Mouse (Mus musculus) CH12.LX (cell line): Measurements from ENCODE around the gene Ica1l. TPM values are rescaled to one million over a fixed set of nuclear protein-coding genes. Genes with fewer than 3 reads are reported as not detected.

Experiments used
- DNase-seq: peaks from one replicate; pipeline ENCODE4 v3.0.0-alpha.2; 2013; ENCODE audit errors: extremely low read depth
- H3K27ac ChIP-seq: 2 replicates; pipeline ENCODE4 v1.5.1; 2012; ENCODE audit warnings: low read depth, mild to moderate bottlenecking, control low read depth, moderate library complexity; ENCODE audit not compliant: insufficient read depth
- H3K27me3 ChIP-seq: replicated peaks from 2 replicates; pipeline ENCODE3; 2012; ENCODE audit warnings: inconsistent platforms
- H3K36me3 ChIP-seq, 2 experiments: replicated peaks in 1 of 2; 2 replicates each; pipeline versions ENCODE3 to v1.6.1; 2012; ENCODE audit warnings: inconsistent platforms in 1 of 2, low read length in 1 of 2, mild to moderate bottlenecking in 1 of 2, mixed read lengths in 1 of 2, moderate library complexity in 1 of 2; ENCODE audit not compliant: control insufficient read depth in 1 of 2, insufficient read depth in 1 of 2
- H3K4me1 ChIP-seq, 2 experiments: 2 replicates each; pipeline ENCODE4 v1.6.1; 2012; ENCODE audit warnings: inconsistent platforms in 1 of 2, moderate library complexity in 1 of 2; ENCODE audit not compliant: insufficient read depth in 2 of 2, control insufficient read depth in 1 of 2
- H3K4me2 ChIP-seq: 2 replicates; pipeline ENCODE4 v1.6.1; 2012; ENCODE audit warnings: low read depth, mild to moderate bottlenecking, control low read depth; ENCODE audit not compliant: poor library complexity, insufficient read depth, severe bottlenecking
- H3K4me3 ChIP-seq, 3 experiments: fragments of 150-350 bp in 1 of 3; sonication (generic) in 1 of 3; replicated peaks in 1 of 3; 2 replicates each; pipeline versions ENCODE3 to v1.5.1; 2011 to 2012; ENCODE audit warnings: low read depth in 2 of 3, low read length in 2 of 3, mild to moderate bottlenecking in 2 of 3, moderate library complexity in 2 of 3, control low read depth in 1 of 3, improper control_type of control experiment in 1 of 3, inconsistent platforms in 1 of 3, mixed read lengths in 1 of 3; ENCODE audit not compliant: poor library complexity in 1 of 3
- H3K79me2 ChIP-seq: replicated peaks from 2 replicates; pipeline ENCODE4 v1.6.1; 2012; ENCODE audit warnings: mild to moderate bottlenecking, moderate library complexity; ENCODE audit not compliant: control insufficient read depth, poor library complexity, insufficient read depth, severe bottlenecking; ENCODE audit errors: extremely low read depth
- H3K9ac ChIP-seq: 2 replicates; pipeline ENCODE4 v1.6.1; 2012; ENCODE audit warnings: low read depth, mild to moderate bottlenecking, control low read depth, moderate library complexity; ENCODE audit not compliant: insufficient read depth
- H3K9me3 ChIP-seq: replicated peaks from 2 replicates; pipeline ENCODE3; 2012; ENCODE audit warnings: low read length, inconsistent platforms, mixed read lengths
- EP300 ChIP-seq: IDR thresholded peaks from 2 replicates; pipeline ENCODE4 v1.6.1; 2011; ENCODE audit warnings: low read length, improper control_type of control experiment
- ETS1 ChIP-seq: conservative IDR thresholded peaks from 2 replicates; pipeline ENCODE4 v1.6.1; 2012; ENCODE audit warnings: low read depth, mild to moderate bottlenecking, inconsistent platforms, low read length, improper control_type of control experiment, moderate library complexity
- IRF4 ChIP-seq: IDR thresholded peaks from 2 replicates; pipeline ENCODE4 v1.6.1; 2014; ENCODE audit warnings: low read depth, mild to moderate bottlenecking, inconsistent platforms, low read length, improper control_type of control experiment
- JUN ChIP-seq: IDR thresholded peaks from 2 replicates; pipeline ENCODE4 v1.6.1; 2011; ENCODE audit warnings: low read depth, mild to moderate bottlenecking, low read length, improper control_type of control experiment, moderate library complexity; ENCODE audit not compliant: insufficient read depth
- NRF1 ChIP-seq: IDR thresholded peaks from 2 replicates; pipeline ENCODE4 v1.6.1; 2014; ENCODE audit warnings: low read depth, mild to moderate bottlenecking, inconsistent platforms, low read length, improper control_type of control experiment, moderate library complexity
- PAX5 ChIP-seq: IDR thresholded peaks from 2 replicates; pipeline ENCODE4 v1.6.1; 2012; ENCODE audit warnings: low read length, inconsistent platforms, mixed read lengths
- POLR2A ChIP-seq: IDR thresholded peaks from 2 replicates; pipeline ENCODE4 v1.6.1; 2011; ENCODE audit warnings: low read depth, mild to moderate bottlenecking, improper control_type of control experiment, low read length
- POLR2AphosphoS2 ChIP-seq: IDR thresholded peaks from 2 replicates; pipeline ENCODE4 v1.6.1; 2011; ENCODE audit warnings: low read depth, low read length, improper control_type of control experiment
- TCF12 ChIP-seq: IDR thresholded peaks from 2 replicates; pipeline ENCODE4 v1.6.1; 2014; ENCODE audit warnings: low read depth, mild to moderate bottlenecking, inconsistent platforms, low read length, improper control_type of control experiment
- UBTF ChIP-seq: IDR thresholded peaks from 2 replicates; pipeline ENCODE4 v1.6.1; 2012; ENCODE audit warnings: low read depth, mild to moderate bottlenecking, inconsistent platforms, low read length, improper control_type of control experiment, moderate library complexity
- dilution Hi-C: fragments of 300-500 bp; cut with MboI; formaldehyde crosslinking; loops from 2 replicates; pipeline ENCODE4 v1.14.3; 2020; ENCODE audit warnings: low sequenced_read_pairs; ENCODE audit not compliant: extremely low pct_unique_long_range_greater_than_20kb, extremely low pct_ligation_motif_present
- in situ Hi-C: fragments of 300-500 bp; cut with MboI; formaldehyde crosslinking; loops from 3 replicates; pipeline ENCODE4 v1.14.3; 2019; ENCODE audit warnings: low sequenced_read_pairs, low pct_ligation_motif_present, low pct_unique_long_range_greater_than_20kb, mixed read lengths
- polyA plus RNA-seq: library from polyadenylated mRNA; unstranded; fragments of >175 nt; gene quantifications from 2 replicates; pipeline ENCODE4 v1.2.1, GENCODE M21; 2012; ENCODE audit warnings: low read depth; ENCODE audit not compliant: insufficient read length
- total RNA-seq, 2 experiments: library from RNA; depleted of rRNA; stranded (reverse); fragments of 300-350 nt in 1 of 2; fragments of >200 nt in 1 of 2; gene quantifications; 2 replicates each; pipeline ENCODE4 v1.2.3; 2012 to 2014

Gene Ica1l
- total RNA-seq (2012; rRNA removed) = 1.8 and 2.2 TPM in 2 replicates
- 5.0 and 6.2 TPM in 2 replicates for total RNA-seq (2014; rRNA removed)
- 3.8 and 6.0 TPM in 2 replicates for polyA plus RNA-seq

DNA sequence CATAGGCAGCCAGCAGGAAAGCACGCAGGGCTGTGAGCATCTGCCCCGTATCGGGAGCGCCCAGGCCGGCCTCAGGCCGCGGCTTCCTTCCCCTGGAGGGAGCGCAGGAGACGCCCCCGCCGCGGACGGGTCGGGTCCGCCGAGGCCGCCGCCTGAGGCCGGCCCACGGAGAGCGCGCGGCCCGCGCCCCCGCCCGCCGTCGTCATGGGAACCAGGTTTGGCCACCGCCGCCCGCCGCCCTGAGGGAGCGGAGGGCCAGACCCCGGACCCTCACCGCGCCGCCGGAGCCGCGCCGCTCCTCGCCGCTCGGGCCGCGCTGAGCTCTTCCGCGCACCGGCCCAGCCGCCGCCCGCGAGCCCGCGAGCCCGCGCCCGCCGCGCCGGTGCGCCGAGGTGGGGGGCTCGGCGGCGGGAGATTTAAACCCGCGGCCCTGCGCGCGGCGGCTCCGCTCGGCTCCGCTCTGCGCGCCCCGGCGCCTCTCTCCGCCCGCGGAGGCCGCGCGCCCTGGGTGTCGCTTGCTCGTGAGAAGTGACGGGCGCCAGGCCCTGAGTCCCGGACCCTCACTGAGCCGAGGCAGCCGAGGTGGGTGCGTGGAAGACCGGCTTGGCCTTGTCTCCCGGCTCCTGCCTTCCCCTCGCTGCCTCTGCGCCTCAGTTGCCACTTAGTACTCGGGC lies at the start of gene Ica1l:
TSS of gene Ica1l (minus strand) at position 389 of the 674 bp plus-strand sequence.
- Histone ChIP-seq H3K9ac (peak within 1 kb of the TSS; percentile 43), H3K4me2 (peak within 1 kb of the TSS; percentile 97), H3K27ac (no peak within 1 kb of the TSS), H3K9me3 (no peaks in the 10 kb centered on the region), H3K79me2 (no peaks in the 10 kb centered on the region), H3K36me3 (no peaks in the 10 kb centered on the region), H3K4me1 (no peaks in the 10 kb centered on the region; a peak in 1 of 4 replicates), H3K4me3 (peak within 1 kb of the TSS; percentile 24 to 69 (median 52)), H3K27me3 (peaks cover 29% of the 10 kb centered on the region)
- no peak for DNase-seq
- TF ChIP-seq ETS1 (no peak), EP300 (no peak), UBTF (no peak; the same call in none of the 2 replicates), NRF1 (no peak), JUN (no peak), POLR2AphosphoS2 (no peak)
- dilution Hi-C loops = no loop called here
- in situ Hi-C loops = no loop called here

DNA sequence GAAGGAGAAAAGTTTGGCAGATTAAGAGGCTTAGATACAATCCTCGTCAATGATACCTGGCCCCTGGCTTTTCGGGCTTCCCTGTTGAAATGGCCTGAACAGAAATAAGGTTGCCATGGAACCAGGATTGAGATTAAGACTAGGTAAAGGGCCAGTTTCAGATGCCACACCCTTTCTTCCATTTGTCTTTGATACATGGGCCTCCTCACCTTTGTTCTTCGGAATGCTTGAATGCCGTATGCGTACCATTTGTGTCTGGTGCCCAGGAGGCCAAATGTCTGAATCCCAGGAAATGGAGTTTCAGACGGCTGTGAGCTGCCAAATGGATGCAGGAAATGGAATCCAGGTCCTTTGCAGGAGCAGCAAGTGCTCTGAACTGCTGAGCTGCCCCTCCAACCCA lies 33.4 kb upstream of the Ica1l start:
- Histone ChIP-seq H3K27me3 (no peaks in the 10 kb centered on the region), H3K4me1 (no peaks in the 10 kb centered on the region), H3K4me3 (no peak overlapping the region), H3K36me3 (peaks cover 26 to 68% of the 10 kb centered on the region in 2 experiments), H3K4me2 (no peak overlapping the region), H3K27ac (no peak overlapping the region), H3K9ac (no peak overlapping the region), H3K9me3 (no peaks in the 10 kb centered on the region), H3K79me2 (no peaks in the 10 kb centered on the region)
- TF ChIP-seq POLR2A (peak; percentile 7; the same call in 1 of the 2 replicates), PAX5 (no peak)
- DNase-seq = no peak
- dilution Hi-C loops (no loop called here), in situ Hi-C loops (no loop called here)

DNA sequence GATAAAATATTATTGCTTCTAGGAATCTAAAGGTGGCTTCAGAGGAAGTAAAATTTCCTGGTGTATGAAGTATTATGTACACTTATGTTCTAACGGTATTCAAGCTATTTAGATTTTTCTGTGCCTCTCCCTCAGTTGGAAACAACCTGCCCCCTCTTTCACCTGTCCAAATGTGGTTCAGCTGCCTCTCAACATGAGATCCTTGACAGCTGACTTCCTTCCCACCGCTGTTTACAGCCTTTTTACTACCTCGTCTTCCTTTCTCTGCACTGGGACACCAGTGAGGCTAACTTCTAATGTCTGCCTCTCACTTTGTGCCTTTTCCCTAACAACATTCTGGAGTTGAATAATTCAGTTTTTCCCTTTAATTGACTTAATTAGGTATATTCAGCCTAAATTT lies 32.6 kb upstream of the Ica1l start:
- H3K36me3 ChIP-seq = peaks cover 24 to 65% of the 10 kb centered on the region in 2 experiments
- H3K9ac ChIP-seq = no peak overlapping the region

More for the DNA sequence above, 32.6 kb upstream of the Ica1l start:
- in situ Hi-C loops = no loop called here
- Histone ChIP-seq H3K4me2 (no peak overlapping the region), H3K27me3 (no peaks in the 10 kb centered on the region), H3K9me3 (no peaks in the 10 kb centered on the region)
- TF ChIP-seq IRF4 (no peak), TCF12 (no peak)
- TF ChIP-seq, all 38 proteins: peak for 0
- DNase-seq = no peak
- Histone ChIP-seq H3K79me2 (no peaks in the 10 kb centered on the region), H3K4me3 (no peak overlapping the region), H3K4me1 (peaks cover 0 to 1% of the 10 kb centered on the region in 2 experiments; a peak in 2 of 4 replicates), H3K27ac (no peak overlapping the region)
- dilution Hi-C loops = no loop called here
